ENCODE assay signal across 16 mouse cellular contexts in genomic region chr11:108114091-108114490, GRCm38 (mm10).
"Had no signal": no experiment of that assay in that cellular context is flagged by ENCODE, and none has a peak within 500 bp of the region (broad histone marks: within the 10 kb centered on the region; RNA-seq: fewer than 3 reads in every experiment).

No protein-coding gene starts in this region.

- H3K27me3 ChIP-seq: neural tube, embryonic 12.5 days; neural tube, embryonic 13.5 days; neural tube, embryonic 15.5 days; stomach, embryonic 15.5 days had no signal

- H3K36me3 ChIP-seq: neural tube, embryonic 12.5 days; neural tube, embryonic 13.5 days; neural tube, embryonic 15.5 days; stomach, embryonic 15.5 days had no signal

- DNase-seq: retina, postnatal 1 day; right cerebral cortex, adult 18-20 months; right cerebral cortex, postnatal 14 days; right cerebral cortex, postnatal 25 days; right cerebral cortex, postnatal 4 days; thymus, adult 18-20 months; thymus, adult 2 months; thymus, postnatal 14 days; thymus, postnatal 25 days; thymus, postnatal 36 days; thymus, postnatal 4 days had no signal

- H3K9me3 ChIP-seq: neural tube, embryonic 12.5 days; neural tube, embryonic 13.5 days; neural tube, embryonic 15.5 days; stomach, embryonic 15.5 days had no signal

- H3K4me1 ChIP-seq: neural tube, embryonic 12.5 days; neural tube, embryonic 13.5 days; neural tube, embryonic 15.5 days; stomach, embryonic 15.5 days had no signal

- H3K27ac ChIP-seq: neural tube, embryonic 12.5 days; neural tube, embryonic 13.5 days; neural tube, embryonic 15.5 days; stomach, embryonic 15.5 days; stomach, postnatal 0 days had no signal

- H3K4me3 ChIP-seq: neural tube, embryonic 12.5 days; neural tube, embryonic 13.5 days; neural tube, embryonic 15.5 days; stomach, embryonic 15.5 days had no signal

- H3K4me2 ChIP-seq: neural tube, embryonic 12.5 days; neural tube, embryonic 13.5 days; neural tube, embryonic 15.5 days; stomach, embryonic 15.5 days had no signal

- H3K9ac ChIP-seq: neural tube, embryonic 12.5 days; neural tube, embryonic 13.5 days; neural tube, embryonic 15.5 days; stomach, embryonic 15.5 days had no signal
